Mouse (Mus musculus): Measurements from ENCODE around the gene Thbs3.

DNA sequence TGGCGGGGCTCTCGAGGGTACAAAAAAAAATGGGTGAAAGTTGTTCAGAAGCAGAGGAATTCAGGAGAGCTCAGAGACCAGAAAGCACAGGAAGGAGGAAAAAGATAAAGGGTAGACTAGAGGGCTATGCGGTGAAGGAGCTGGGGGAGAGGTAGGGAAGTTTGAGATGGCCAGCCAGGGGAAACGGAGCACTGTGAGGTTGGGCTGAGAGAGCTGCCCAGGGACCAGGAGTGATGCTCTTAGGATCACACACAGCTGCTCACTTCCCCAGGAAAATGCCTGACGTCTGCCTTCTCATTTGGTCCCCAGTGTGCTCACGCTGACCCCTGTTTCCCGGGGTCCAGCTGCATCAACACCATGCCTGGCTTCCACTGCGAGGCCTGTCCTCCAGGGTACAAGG, 4.6 kb downstream of the Thbs3 start:
- TF ChIP-seq CTCF (IDR thresholded peaks at IDR 0.05; ENCODE audit: insufficient read depth, low read length), result no peak
- no peak for TF ChIP-seq POLR2A (IDR thresholded peaks at IDR 0.05; ENCODE audit: borderline replicate concordance, extremely low read depth, low read depth, low read length)

Measured in lung, adult 2 months (tissue).